Mouse (Mus musculus): ENCODE results near the gene Tmem110. TPM values are rescaled to one million over a fixed set of nuclear protein-coding genes. Genes with fewer than 3 reads are reported as not detected.

Tmem110 gene
- polyA plus RNA-seq, 1 experiment from 2014 or later = 27.5 TPM

DNA sequence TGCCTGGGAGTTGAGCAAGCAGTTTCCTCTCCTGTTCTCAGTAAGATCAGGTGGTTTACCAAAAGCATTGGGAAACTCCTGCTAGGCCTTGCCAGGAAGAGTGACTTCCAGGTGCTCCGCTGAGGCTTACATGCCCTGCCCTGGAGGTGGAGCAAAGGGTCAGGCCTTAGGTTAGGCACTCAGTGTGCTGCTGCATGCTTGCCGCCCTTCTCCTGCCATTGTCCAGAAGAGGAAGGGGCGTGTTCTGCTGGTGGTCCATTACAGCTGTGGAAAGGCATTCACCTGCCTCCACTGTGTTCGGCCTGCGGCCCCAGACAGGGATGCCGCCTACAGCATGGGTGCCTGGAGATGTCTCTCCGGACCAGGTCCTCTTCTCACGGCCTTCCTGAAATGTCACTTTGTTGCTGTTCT, 44.0 kb downstream of the Tmem110 start:
- Histone ChIP-seq H3K9ac (replicated peaks; ENCODE audit: low read depth, low read length) (no peak overlapping the region), H3K27ac (ENCODE audit: low read length) (peak overlapping the region; percentile 84), H3K36me3 (ENCODE audit: control insufficient read depth, insufficient read depth, low read length) (peaks cover 20% of the 10 kb centered on the region; the same call in 1 of the 2 replicates), H3K4me1 (ENCODE audit: control insufficient read depth, insufficient read depth, low read length) (peaks cover 7% of the 10 kb centered on the region; the same call in 1 of the 2 replicates), H3K9me3 (ENCODE audit: control insufficient read depth, low read depth, low read length) (no peaks in the 10 kb centered on the region), H3K4me3 (ENCODE audit: low read depth, low read length) (no peak overlapping the region), H3K27me3 (ENCODE audit: control insufficient read depth, insufficient read depth, low read length) (no peaks in the 10 kb centered on the region), H3K4me2 (replicated peaks; ENCODE audit: low read depth, low read length) (no peak overlapping the region)
- WGBS = 83% methylated on average over 8 of the region's 8 CpGs
- ATAC-seq (ENCODE audit: insufficient number of reproducible peaks, insufficient read depth, low FRiP score, low read depth) = no peak

DNA sequence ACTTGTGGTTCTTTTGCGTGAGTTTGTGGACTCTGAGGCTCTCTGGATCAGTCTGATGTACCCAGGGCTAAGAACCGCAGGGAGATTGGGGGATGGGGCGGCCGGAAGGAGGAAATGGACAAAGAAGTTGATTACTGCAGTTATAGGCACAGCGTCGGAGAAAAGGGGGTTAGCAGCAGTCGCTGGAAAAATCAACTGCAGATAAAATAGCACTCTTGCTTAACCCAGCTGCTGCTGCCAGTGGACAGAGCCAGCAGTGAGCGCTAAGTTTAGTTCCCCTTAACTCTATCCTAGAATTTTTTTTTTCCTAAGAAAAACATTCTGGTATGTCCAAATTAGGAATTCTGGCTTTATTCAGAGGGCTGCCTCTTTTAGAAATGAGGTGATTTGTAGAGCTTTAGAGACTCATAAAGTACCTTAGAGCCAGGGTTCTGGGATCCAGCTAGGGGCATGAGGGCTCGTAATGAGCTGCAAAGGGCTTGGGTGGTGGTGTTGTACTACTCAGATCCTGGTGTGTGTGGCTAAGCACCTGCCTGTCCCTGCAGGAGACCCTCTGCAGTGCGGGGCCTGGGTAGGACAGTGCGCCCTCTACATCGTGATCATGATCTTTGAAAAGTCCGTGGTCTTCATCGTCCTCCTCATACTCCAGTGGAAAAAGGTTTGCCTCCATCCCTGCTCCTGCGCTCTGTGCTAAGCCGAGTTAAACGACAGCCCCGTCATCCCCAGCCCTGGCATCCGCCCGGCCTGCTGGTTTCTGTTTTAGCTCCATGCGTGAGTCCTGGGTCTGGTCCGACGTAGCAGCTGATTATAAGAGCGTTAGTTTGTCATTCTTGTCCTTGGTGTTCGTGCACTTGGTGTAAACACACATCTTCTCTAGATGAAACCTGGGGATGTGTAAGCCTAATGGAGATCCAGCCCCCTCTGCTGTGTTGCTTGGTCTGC, 45.1 kb downstream of the Tmem110 start:
- Histone ChIP-seq H3K4me1 (ENCODE audit: control insufficient read depth, insufficient read depth, low read length) (peaks cover 7% of the 10 kb centered on the region; the same call in 1 of the 2 replicates), H3K27ac (ENCODE audit: low read length) (peak overlapping the region; percentile 84), H3K9me3 (ENCODE audit: control insufficient read depth, low read depth, low read length) (no peaks in the 10 kb centered on the region), H3K36me3 (ENCODE audit: control insufficient read depth, insufficient read depth, low read length) (peaks cover 16% of the 10 kb centered on the region; the same call in 1 of the 2 replicates), H3K9ac (replicated peaks; ENCODE audit: low read depth, low read length) (no peak overlapping the region), H3K27me3 (ENCODE audit: control insufficient read depth, insufficient read depth, low read length) (no peaks in the 10 kb centered on the region), H3K4me2 (replicated peaks; ENCODE audit: low read depth, low read length) (no peak overlapping the region), H3K4me3 (ENCODE audit: low read depth, low read length) (no peak overlapping the region)
- peak; percentile 12; the same call in 1 of the 2 replicates for ATAC-seq (ENCODE audit: insufficient number of reproducible peaks, insufficient read depth, low FRiP score, low read depth)
- 65% methylated on average over 25 of the region's 25 CpGs for WGBS

DNA sequence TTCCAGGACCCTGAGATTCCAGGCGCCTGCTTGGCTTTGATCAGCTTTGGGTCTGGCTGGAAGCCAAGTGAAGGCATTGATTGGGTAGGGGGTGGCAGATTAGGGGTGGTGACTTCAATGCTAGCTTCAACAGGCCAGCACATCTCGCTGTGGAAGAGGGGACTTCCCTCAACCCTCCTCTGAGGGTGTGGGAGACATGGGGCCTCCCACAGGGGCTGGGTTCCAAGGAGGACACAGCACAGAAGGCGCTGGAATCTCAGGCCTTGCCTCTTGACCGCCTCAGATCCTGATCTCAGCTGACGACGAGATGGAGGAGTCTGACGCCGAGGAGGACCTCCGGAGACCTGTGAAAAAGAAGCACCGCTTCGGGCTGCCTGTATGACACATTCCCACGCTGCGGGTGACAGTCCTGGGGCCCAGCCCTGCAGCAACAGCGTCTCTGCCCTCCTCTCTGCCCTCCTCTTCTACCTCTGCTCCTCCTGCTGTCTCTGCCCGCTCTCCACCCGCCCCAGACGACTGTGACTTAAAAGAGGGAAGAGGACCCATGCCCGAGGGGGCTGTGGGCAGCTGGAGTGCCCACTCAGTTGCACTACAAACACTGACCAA, 48.8 kb downstream of the Tmem110 start:
- Histone ChIP-seq H3K27ac (ENCODE audit: low read length) (no peak overlapping the region), H3K4me3 (ENCODE audit: low read depth, low read length) (no peak overlapping the region), H3K36me3 (ENCODE audit: control insufficient read depth, insufficient read depth, low read length) (peaks cover 12% of the 10 kb centered on the region; the same call in 1 of the 2 replicates), H3K4me2 (replicated peaks; ENCODE audit: low read depth, low read length) (no peak overlapping the region), H3K4me1 (ENCODE audit: control insufficient read depth, insufficient read depth, low read length) (peaks cover 10% of the 10 kb centered on the region; the same call in 1 of the 2 replicates), H3K9ac (replicated peaks; ENCODE audit: low read depth, low read length) (no peak overlapping the region), H3K27me3 (ENCODE audit: control insufficient read depth, insufficient read depth, low read length) (no peaks in the 10 kb centered on the region), H3K9me3 (ENCODE audit: control insufficient read depth, low read depth, low read length) (no peaks in the 10 kb centered on the region)
- no peak for ATAC-seq (ENCODE audit: insufficient number of reproducible peaks, insufficient read depth, low FRiP score, low read depth)
- 78% methylated on average over 18 of the region's 18 CpGs for WGBS

DNA sequence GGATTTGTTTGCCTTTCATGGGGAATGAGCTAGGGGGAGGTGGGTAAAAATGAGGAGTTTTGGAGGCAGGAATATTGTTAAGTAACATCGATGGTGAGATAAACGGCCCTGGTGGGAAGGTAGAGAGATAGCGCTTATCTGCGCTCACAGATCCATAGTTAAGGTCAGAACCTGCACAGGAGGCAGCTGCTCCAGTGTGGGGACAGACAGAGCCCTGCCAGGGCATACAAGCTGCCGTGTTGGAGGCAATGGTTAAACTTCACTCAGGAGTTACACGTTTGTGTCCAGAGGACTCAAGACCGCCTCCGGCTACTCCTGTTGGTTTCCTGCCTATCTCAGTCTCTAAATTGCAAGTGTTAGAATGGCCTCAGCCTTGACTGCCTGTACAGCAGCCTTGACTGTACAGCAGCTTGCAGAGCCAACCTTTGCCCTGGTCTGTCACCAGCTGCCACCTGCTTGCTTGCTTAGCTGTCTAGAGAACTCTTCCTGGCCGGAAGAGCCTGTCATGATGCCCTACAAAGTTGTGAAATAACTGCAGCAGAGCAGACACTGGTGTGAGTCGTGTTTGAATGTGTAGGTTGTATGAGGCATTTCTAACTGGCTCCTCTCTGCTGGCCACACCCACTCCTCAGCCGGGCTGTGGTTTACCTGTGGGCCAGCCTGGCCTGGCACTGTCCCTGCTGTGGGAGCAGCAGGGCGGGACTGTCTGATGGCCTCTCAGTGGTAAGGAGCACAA, 49.9 kb downstream of the Tmem110 start:
- Histone ChIP-seq H3K9me3 (ENCODE audit: control insufficient read depth, low read depth, low read length) (no peaks in the 10 kb centered on the region), H3K9ac (replicated peaks; ENCODE audit: low read depth, low read length) (no peak overlapping the region), H3K4me1 (ENCODE audit: control insufficient read depth, insufficient read depth, low read length) (peaks cover 16% of the 10 kb centered on the region), H3K27ac (ENCODE audit: low read length) (no peak overlapping the region), H3K4me3 (ENCODE audit: low read depth, low read length) (no peak overlapping the region), H3K27me3 (ENCODE audit: control insufficient read depth, insufficient read depth, low read length) (no peaks in the 10 kb centered on the region), H3K4me2 (replicated peaks; ENCODE audit: low read depth, low read length) (no peak overlapping the region), H3K36me3 (ENCODE audit: control insufficient read depth, insufficient read depth, low read length) (peaks cover 12% of the 10 kb centered on the region; the same call in 1 of the 2 replicates)
- 79% methylated on average over 12 of the region's 12 CpGs for WGBS
- no peak for ATAC-seq (ENCODE audit: insufficient number of reproducible peaks, insufficient read depth, low FRiP score, low read depth)

DNA sequence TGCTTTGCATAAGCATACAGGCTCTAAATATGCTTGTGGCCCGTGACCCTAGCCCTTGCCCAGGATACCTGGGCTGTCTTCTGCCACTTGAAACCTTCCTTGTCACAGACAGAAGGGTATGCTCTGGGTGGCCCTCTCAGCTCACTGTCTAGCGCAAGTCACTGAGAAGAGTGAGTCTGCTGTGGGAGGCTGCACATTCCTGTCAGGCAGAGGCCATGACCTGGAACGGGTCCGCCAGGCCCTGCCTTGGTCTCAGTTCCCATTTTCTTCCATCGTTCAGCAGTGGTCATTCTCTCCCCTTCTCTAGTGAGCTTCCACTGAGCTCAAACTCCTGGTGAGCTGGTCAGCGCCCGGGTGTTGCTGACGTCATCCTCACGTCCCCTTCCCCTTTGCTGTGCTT, 50.6 kb downstream of the Tmem110 start:
- WGBS = 84% methylated on average over 9 of the region's 9 CpGs
- Histone ChIP-seq H3K4me2 (replicated peaks; ENCODE audit: low read depth, low read length) (no peak overlapping the region), H3K4me1 (ENCODE audit: control insufficient read depth, insufficient read depth, low read length) (peaks cover 12% of the 10 kb centered on the region), H3K27me3 (ENCODE audit: control insufficient read depth, insufficient read depth, low read length) (no peaks in the 10 kb centered on the region), H3K9ac (replicated peaks; ENCODE audit: low read depth, low read length) (no peak overlapping the region), H3K4me3 (ENCODE audit: low read depth, low read length) (no peak overlapping the region), H3K36me3 (ENCODE audit: control insufficient read depth, insufficient read depth, low read length) (peaks cover 12% of the 10 kb centered on the region; the same call in 1 of the 2 replicates), H3K9me3 (ENCODE audit: control insufficient read depth, low read depth, low read length) (no peaks in the 10 kb centered on the region), H3K27ac (ENCODE audit: low read length) (no peak overlapping the region)
- no peak for ATAC-seq (ENCODE audit: insufficient number of reproducible peaks, insufficient read depth, low FRiP score, low read depth)

DNA sequence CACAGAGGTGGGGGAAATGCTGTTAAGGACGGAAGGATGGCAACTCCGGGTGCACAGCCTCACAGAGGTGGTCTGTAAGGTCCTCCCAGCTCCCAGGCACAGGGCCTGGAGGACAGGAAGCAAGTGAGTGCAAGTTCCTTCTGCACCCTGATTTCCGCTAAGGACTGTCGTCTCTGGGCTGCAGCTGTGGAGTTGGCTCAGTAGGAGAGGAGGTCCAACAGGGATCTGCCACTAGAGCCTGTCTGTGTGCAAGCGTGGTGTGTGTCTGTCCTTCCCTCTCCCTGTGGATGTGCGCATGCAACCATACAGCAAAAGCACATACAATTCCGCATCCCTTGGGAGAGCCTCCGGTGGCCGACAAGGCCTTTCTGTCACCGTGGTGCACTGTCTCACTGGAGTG, 51.1 kb downstream of the Tmem110 start:
- Histone ChIP-seq H3K4me2 (replicated peaks; ENCODE audit: low read depth, low read length) (no peak overlapping the region), H3K36me3 (ENCODE audit: control insufficient read depth, insufficient read depth, low read length) (peaks cover 12% of the 10 kb centered on the region; the same call in 1 of the 2 replicates), H3K4me3 (ENCODE audit: low read depth, low read length) (no peak overlapping the region), H3K27me3 (ENCODE audit: control insufficient read depth, insufficient read depth, low read length) (no peaks in the 10 kb centered on the region), H3K9ac (replicated peaks; ENCODE audit: low read depth, low read length) (no peak overlapping the region), H3K9me3 (ENCODE audit: control insufficient read depth, low read depth, low read length) (no peaks in the 10 kb centered on the region), H3K27ac (ENCODE audit: low read length) (no peak overlapping the region), H3K4me1 (ENCODE audit: control insufficient read depth, insufficient read depth, low read length) (peaks cover 12% of the 10 kb centered on the region)
- ATAC-seq (ENCODE audit: insufficient number of reproducible peaks, insufficient read depth, low FRiP score, low read depth) = no peak
- 90% methylated on average over 10 of the region's 10 CpGs for WGBS

DNA sequence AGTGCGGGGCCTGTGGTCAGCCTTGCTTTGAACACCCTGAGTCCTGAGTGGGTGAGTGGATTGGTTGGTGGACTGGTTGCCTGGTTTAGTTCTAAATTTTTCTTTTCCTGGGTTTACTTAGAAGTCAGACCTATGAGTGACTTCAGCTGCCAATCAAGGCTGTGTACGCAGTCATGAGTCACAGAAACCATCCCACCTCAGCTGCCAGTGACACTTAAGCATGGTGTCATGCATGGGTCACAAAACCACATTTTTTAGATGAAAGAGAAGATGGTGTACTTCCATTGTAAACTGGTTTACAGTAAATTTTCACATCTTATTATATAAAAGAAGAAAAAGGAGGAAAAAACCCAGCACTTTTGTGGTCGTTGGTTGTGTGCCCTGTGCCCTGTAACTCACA, 52.4 kb downstream of the Tmem110 start:
- H3K9ac ChIP-seq (replicated peaks; ENCODE audit: low read depth, low read length) = no peak overlapping the region
- no peak overlapping the region for H3K27ac ChIP-seq (ENCODE audit: low read length)
- WGBS = 94% methylated on average over 3 of the region's 3 CpGs
- H3K4me2 ChIP-seq (replicated peaks; ENCODE audit: low read depth, low read length) = no peak overlapping the region
- H3K4me1 ChIP-seq (ENCODE audit: control insufficient read depth, insufficient read depth, low read length) = peaks cover 12% of the 10 kb centered on the region
- H3K27me3 ChIP-seq (ENCODE audit: control insufficient read depth, insufficient read depth, low read length) = no peaks in the 10 kb centered on the region
- H3K4me3 ChIP-seq (ENCODE audit: low read depth, low read length) = no peak overlapping the region
- peaks cover 9% of the 10 kb centered on the region; the same call in 1 of the 2 replicates for H3K36me3 ChIP-seq (ENCODE audit: control insufficient read depth, insufficient read depth, low read length)
- H3K9me3 ChIP-seq (ENCODE audit: control insufficient read depth, low read depth, low read length) = no peaks in the 10 kb centered on the region
- no peak for ATAC-seq (ENCODE audit: insufficient number of reproducible peaks, insufficient read depth, low FRiP score, low read depth)
